Mouse (Mus musculus): ENCODE data around the gene Dhfr. TPM values are rescaled to one million over a fixed set of nuclear protein-coding genes. Genes with fewer than 3 reads are reported as not detected.

Gene Dhfr
- total RNA-seq, 1 experiment = 15.7 TPM

GRCm38 (mm10) chr13:92387367-92387766, 32.8 kb downstream of the Dhfr start:
- DNase-seq (ENCODE audit: low read depth, low spot score) = no peak
- H3K9me3 ChIP-seq (ENCODE audit: control insufficient read depth, insufficient read depth, low read depth, low read length) = no peaks in the 10 kb centered on the region
- in situ Hi-C loops (cut with MboI; ENCODE audit: low sequenced_read_pairs in 2 of 2, unreplicated experiment in 2 of 2) = no loop called here
- H3K9ac ChIP-seq (ENCODE audit: insufficient read depth, low read depth, low read length, poor library complexity, severe bottlenecking) = no peak overlapping the region
- H3K36me3 ChIP-seq (ENCODE audit: control insufficient read depth, insufficient read depth, low read length, poor library complexity, severe bottlenecking) = peaks cover 10% of the 10 kb centered on the region
- no peak overlapping the region for H3K27ac ChIP-seq (ENCODE audit: insufficient read depth, low read depth, low read length, poor library complexity, severe bottlenecking)
- H3K4me3 ChIP-seq (ENCODE audit: insufficient read depth in 1 of 2, low read depth in 1 of 2, low read length in 2 of 2, poor library complexity in 1 of 2, severe bottlenecking in 1 of 2) = no peak overlapping the region
- H3K4me1 ChIP-seq (ENCODE audit: control insufficient read depth in 2 of 2, insufficient read depth in 2 of 2, low read length in 2 of 2, poor library complexity in 1 of 2) = no peaks in the 10 kb centered on the region
- TF ChIP-seq HCFC1 (IDR thresholded peaks at IDR 0.05; ENCODE audit: borderline replicate concordance, insufficient read depth, low read length) (no peak), CHD2 (IDR thresholded peaks at IDR 0.05; ENCODE audit: low read depth, low read length) (no peak), ZNF384 (IDR thresholded peaks at IDR 0.05; ENCODE audit: low read depth, low read length) (no peak), MAFK (IDR thresholded peaks at IDR 0.05; ENCODE audit: insufficient read depth, low read depth, low read length) (no peak), ZC3H11A (IDR thresholded peaks at IDR 0.05; ENCODE audit: borderline replicate concordance, low read depth, low read length) (no peak)

GRCm38 (mm10) chr13:92393047-92393661, 38.6 kb downstream of the Dhfr start:
- no peak overlapping the region for H3K27ac ChIP-seq (ENCODE audit: insufficient read depth, low read depth, low read length, poor library complexity, severe bottlenecking)
- no peaks in the 10 kb centered on the region for H3K4me1 ChIP-seq (ENCODE audit: control insufficient read depth in 2 of 2, insufficient read depth in 2 of 2, low read length in 2 of 2, poor library complexity in 1 of 2)
- no peak for DNase-seq (ENCODE audit: low read depth, low spot score)
- H3K36me3 ChIP-seq (ENCODE audit: control insufficient read depth, insufficient read depth, low read length, poor library complexity, severe bottlenecking) = no peaks in the 10 kb centered on the region
- no peak overlapping the region for H3K4me3 ChIP-seq (ENCODE audit: insufficient read depth in 1 of 2, low read depth in 1 of 2, low read length in 2 of 2, poor library complexity in 1 of 2, severe bottlenecking in 1 of 2)
- TF ChIP-seq MAFK (IDR thresholded peaks at IDR 0.05; ENCODE audit: insufficient read depth, low read depth, low read length) (no peak), CHD2 (IDR thresholded peaks at IDR 0.05; ENCODE audit: low read depth, low read length) (no peak), ZNF384 (IDR thresholded peaks at IDR 0.05; ENCODE audit: low read depth, low read length) (no peak), HCFC1 (IDR thresholded peaks at IDR 0.05; ENCODE audit: borderline replicate concordance, insufficient read depth, low read length) (no peak), ZC3H11A (IDR thresholded peaks at IDR 0.05; ENCODE audit: borderline replicate concordance, low read depth, low read length) (no peak)
- H3K9me3 ChIP-seq (ENCODE audit: control insufficient read depth, insufficient read depth, low read depth, low read length) = no peaks in the 10 kb centered on the region
- H3K9ac ChIP-seq (ENCODE audit: insufficient read depth, low read depth, low read length, poor library complexity, severe bottlenecking) = no peak overlapping the region
- in situ Hi-C loops (cut with MboI; ENCODE audit: low sequenced_read_pairs in 2 of 2, unreplicated experiment in 2 of 2) = no loop called here

- H3K36me3 ChIP-seq (ENCODE audit: control insufficient read depth, insufficient read depth, low read length, poor library complexity, severe bottlenecking) = no peaks in the 10 kb centered on the region
- TF ChIP-seq MAFK (IDR thresholded peaks at IDR 0.05; ENCODE audit: insufficient read depth, low read depth, low read length) (no peak), CHD2 (IDR thresholded peaks at IDR 0.05; ENCODE audit: low read depth, low read length) (no peak), ZC3H11A (IDR thresholded peaks at IDR 0.05; ENCODE audit: borderline replicate concordance, low read depth, low read length) (no peak), ZNF384 (IDR thresholded peaks at IDR 0.05; ENCODE audit: low read depth, low read length) (no peak), HCFC1 (IDR thresholded peaks at IDR 0.05; ENCODE audit: borderline replicate concordance, insufficient read depth, low read length) (no peak)
- H3K9ac ChIP-seq (ENCODE audit: insufficient read depth, low read depth, low read length, poor library complexity, severe bottlenecking) = no peak overlapping the region
- no peak overlapping the region for H3K27ac ChIP-seq (ENCODE audit: insufficient read depth, low read depth, low read length, poor library complexity, severe bottlenecking)
- no peaks in the 10 kb centered on the region for H3K4me1 ChIP-seq (ENCODE audit: control insufficient read depth in 2 of 2, insufficient read depth in 2 of 2, low read length in 2 of 2, poor library complexity in 1 of 2)
- H3K4me3 ChIP-seq (ENCODE audit: insufficient read depth in 1 of 2, low read depth in 1 of 2, low read length in 2 of 2, poor library complexity in 1 of 2, severe bottlenecking in 1 of 2) = no peak overlapping the region
- in situ Hi-C loops (cut with MboI; ENCODE audit: low sequenced_read_pairs in 2 of 2, unreplicated experiment in 2 of 2) = no loop called here
- H3K9me3 ChIP-seq (ENCODE audit: control insufficient read depth, insufficient read depth, low read depth, low read length) = no peaks in the 10 kb centered on the region
- no peak for DNase-seq (ENCODE audit: low read depth, low spot score)
Observed at GRCm38 (mm10) chr13:92398491-92399384, 44.2 kb downstream of the Dhfr start.

- no peak for TF ChIP-seq ZC3H11A (IDR thresholded peaks at IDR 0.05; ENCODE audit: borderline replicate concordance, low read depth, low read length)
- TF ChIP-seq MAFK (IDR thresholded peaks at IDR 0.05; ENCODE audit: insufficient read depth, low read depth, low read length) = no peak
- TF ChIP-seq CHD2 (IDR thresholded peaks at IDR 0.05; ENCODE audit: low read depth, low read length) = no peak
- TF ChIP-seq ZNF384 (IDR thresholded peaks at IDR 0.05; ENCODE audit: low read depth, low read length) = no peak
- TF ChIP-seq HCFC1 (IDR thresholded peaks at IDR 0.05; ENCODE audit: borderline replicate concordance, insufficient read depth, low read length) = no peak
- no peak for DNase-seq (ENCODE audit: low read depth, low spot score)
- in situ Hi-C loops (cut with MboI; ENCODE audit: low sequenced_read_pairs in 2 of 2, unreplicated experiment in 2 of 2) = no loop called here
- Histone ChIP-seq H3K4me3 (ENCODE audit: insufficient read depth in 1 of 2, low read depth in 1 of 2, low read length in 2 of 2, poor library complexity in 1 of 2, severe bottlenecking in 1 of 2) (no peak overlapping the region), H3K27ac (ENCODE audit: insufficient read depth, low read depth, low read length, poor library complexity, severe bottlenecking) (no peak overlapping the region), H3K36me3 (ENCODE audit: control insufficient read depth, insufficient read depth, low read length, poor library complexity, severe bottlenecking) (no peaks in the 10 kb centered on the region), H3K9ac (ENCODE audit: insufficient read depth, low read depth, low read length, poor library complexity, severe bottlenecking) (no peak overlapping the region), H3K9me3 (ENCODE audit: control insufficient read depth, insufficient read depth, low read depth, low read length) (no peaks in the 10 kb centered on the region), H3K4me1 (ENCODE audit: control insufficient read depth in 2 of 2, insufficient read depth in 2 of 2, low read length in 2 of 2, poor library complexity in 1 of 2) (no peaks in the 10 kb centered on the region)
Observed at GRCm38 (mm10) chr13:92402063-92402462, 47.5 kb downstream of the Dhfr start.
